Mouse (Mus musculus): Measurements from ENCODE around the gene Atp8a1.
"Not testable (repeated sequence)": the region's sequence is repeated elsewhere in the genome, so short reads cannot be mapped to it uniquely, and the experiment has no call there.

The Atp8a1 gene

GRCm38 (mm10) chr5:67826278-67826677 lies 21.0 kb downstream of the Atp8a1 start:
- no peak for DNase-seq

- DNase-seq: no peak
Measured at GRCm38 (mm10) chr5:67824600-67824999, 22.6 kb downstream of the Atp8a1 start.

- no peak for DNase-seq
Measured at GRCm38 (mm10) chr5:67823771-67824170, 23.5 kb downstream of the Atp8a1 start.

- DNase-seq: no peak
Measured at GRCm38 (mm10) chr5:67822619-67823018, 24.6 kb downstream of the Atp8a1 start.

GRCm38 (mm10) chr5:67821987-67822401 lies 25.2 kb downstream of the Atp8a1 start:
- no peak for DNase-seq

- DNase-seq: no peak
Measured at GRCm38 (mm10) chr5:67821185-67821584, 26.0 kb downstream of the Atp8a1 start.

- DNase-seq: no peak
Measured at GRCm38 (mm10) chr5:67819451-67819850, 27.8 kb downstream of the Atp8a1 start.

GRCm38 (mm10) chr5:67815572-67816325 lies 31.5 kb downstream of the Atp8a1 start:
- no peak for DNase-seq

GRCm38 (mm10) chr5:67815060-67815459 lies 32.2 kb downstream of the Atp8a1 start:
- not testable (repeated sequence) for DNase-seq

GRCm38 (mm10) chr5:67814437-67814965 lies 32.7 kb downstream of the Atp8a1 start:
- DNase-seq: no peak

GRCm38 (mm10) chr5:67813334-67813733 lies 33.9 kb downstream of the Atp8a1 start:
- no peak for DNase-seq

GRCm38 (mm10) chr5:67802174-67803030 lies 44.8 kb downstream of the Atp8a1 start:
- DNase-seq: peak; percentile 70

GRCm38 (mm10) chr5:67800801-67801200 lies 46.4 kb downstream of the Atp8a1 start:
- no peak for DNase-seq

GRCm38 (mm10) chr5:67799785-67800184 lies 47.4 kb downstream of the Atp8a1 start:
- no peak for DNase-seq

GRCm38 (mm10) chr5:67798348-67798747 lies 48.9 kb downstream of the Atp8a1 start:
- no peak for DNase-seq

- peak; percentile 62 for DNase-seq
Measured at GRCm38 (mm10) chr5:67797006-67797958, 50.0 kb downstream of the Atp8a1 start.

- no peak for DNase-seq
Measured at GRCm38 (mm10) chr5:67794129-67794800, 53.0 kb downstream of the Atp8a1 start.

- no peak for DNase-seq
Measured at GRCm38 (mm10) chr5:67782775-67783174, 64.5 kb downstream of the Atp8a1 start.

- no peak for DNase-seq
Measured at GRCm38 (mm10) chr5:67778026-67778425, 69.2 kb downstream of the Atp8a1 start.

- no peak for DNase-seq
Measured at GRCm38 (mm10) chr5:67774186-67774585, 73.0 kb downstream of the Atp8a1 start.

GRCm38 (mm10) chr5:67768708-67769107 lies 78.5 kb downstream of the Atp8a1 start:
- no peak for DNase-seq

GRCm38 (mm10) chr5:67764798-67765197 lies 82.4 kb downstream of the Atp8a1 start:
- no peak for DNase-seq

Measured in lung, postnatal 14 days (tissue).